Mouse (Mus musculus) neural tube, embryonic 12.5 days (tissue): ENCODE data around the gene Mcam. TPM values are rescaled to one million over a fixed set of nuclear protein-coding genes. Genes with fewer than 3 reads are reported as not detected.
A peak's percentile ranks its signal among the peaks of the same experiment; 100 is the strongest.

Source experiments
- ATAC-seq: fragments of 200-750 bp; cut with Nextera tagmentation; 2 replicates; pipeline ENCODE4 v1.8.0; 2017; ENCODE audit warnings: low read depth, mild to moderate bottlenecking, moderate TSS enrichment, moderate library complexity; ENCODE audit not compliant: low FRiP score
- H3K27ac ChIP-seq: fragments of 300-500 bp; sonication (generic); 2 replicates; pipeline ENCODE4 v1.5.1; 2016
- H3K27me3 ChIP-seq: fragments of 300-500 bp; sonication (generic); replicated peaks from 2 replicates; pipeline ENCODE4 v1.6.1; 2016; ENCODE audit warnings: mild to moderate bottlenecking
- H3K36me3 ChIP-seq: fragments of 300-500 bp; sonication (generic); 2 replicates; pipeline ENCODE4 v1.6.1; 2016; ENCODE audit warnings: mild to moderate bottlenecking
- H3K4me1 ChIP-seq: fragments of 300-500 bp; sonication (generic); 2 replicates; pipeline ENCODE4 v1.6.1; 2016
- H3K4me2 ChIP-seq: fragments of 300-500 bp; sonication (generic); replicated peaks from 2 replicates; pipeline ENCODE4 v1.6.1; 2016; ENCODE audit warnings: mild to moderate bottlenecking
- H3K4me3 ChIP-seq: fragments of 300-500 bp; sonication (generic); 2 replicates; pipeline ENCODE4 v1.5.1; 2016
- H3K9ac ChIP-seq: fragments of 300-500 bp; sonication (generic); 2 replicates; pipeline ENCODE4 v1.6.1; 2016; ENCODE audit warnings: mild to moderate bottlenecking
- H3K9me3 ChIP-seq: fragments of 300-500 bp; sonication (generic); 2 replicates; pipeline ENCODE4 v1.6.1; 2016; ENCODE audit warnings: mild to moderate bottlenecking
- WGBS: fragments of 180-500 bp; shearing (Covaris S2); methylation state at CpG from one replicate; pipeline ENCODE4 v1.1.7; 2016; 5-methylcytosine and 5-hydroxymethylcytosine counted together
- polyA plus RNA-seq: library from polyadenylated mRNA; unstranded; fragments of >200 nt; fragmentation: Nextera tagmentation; extraction: Ambion mirVana; gene quantifications from 2 replicates; pipeline ENCODE4 v1.2.1, GENCODE M21; 2016

The Mcam gene
- polyA plus RNA-seq, 1 experiment from 2014 or later: 19.4 TPM

GRCm38 (mm10) chr9:44130034-44130433 is 4.2 kb upstream of the Mcam start:
- under 1% methylated on average over 27 of the region's 27 CpGs for WGBS
- Histone ChIP-seq H3K4me1 (peaks cover 46% of the 10 kb centered on the region), H3K4me3 (peak overlapping the region; percentile 34)

GRCm38 (mm10) chr9:44130581-44131275 is 3.5 kb upstream of the Mcam start:
- H3K27ac ChIP-seq: no peak overlapping the region
- H3K9me3 ChIP-seq: no peaks in the 10 kb centered on the region
- H3K4me1 ChIP-seq: peaks cover 53% of the 10 kb centered on the region
- peak overlapping the region; percentile 34; the same call in 1 of the 2 replicates for H3K4me3 ChIP-seq
- WGBS: 15% methylated on average over 19 of the region's 19 CpGs
- H3K27me3 ChIP-seq: peaks cover 50% of the 10 kb centered on the region
- ATAC-seq: peak; percentile 23; the same call in 1 of the 2 replicates
- H3K9ac ChIP-seq: peak overlapping the region; percentile 53; the same call in 1 of the 2 replicates
- peak overlapping the region; percentile 75 for H3K4me2 ChIP-seq
- H3K36me3 ChIP-seq: no peaks in the 10 kb centered on the region

More at GRCm38 (mm10) chr9:44130034-44130433, 4.2 kb upstream of the Mcam start:
- Histone ChIP-seq H3K36me3 (no peaks in the 10 kb centered on the region), H3K9ac (peak overlapping the region; percentile 53), H3K4me2 (peak overlapping the region; percentile 75), H3K27ac (no peak overlapping the region), H3K27me3 (peaks cover 44% of the 10 kb centered on the region), H3K9me3 (no peaks in the 10 kb centered on the region)
- ATAC-seq: peak; percentile 62; the same call in 1 of the 2 replicates

DNA sequence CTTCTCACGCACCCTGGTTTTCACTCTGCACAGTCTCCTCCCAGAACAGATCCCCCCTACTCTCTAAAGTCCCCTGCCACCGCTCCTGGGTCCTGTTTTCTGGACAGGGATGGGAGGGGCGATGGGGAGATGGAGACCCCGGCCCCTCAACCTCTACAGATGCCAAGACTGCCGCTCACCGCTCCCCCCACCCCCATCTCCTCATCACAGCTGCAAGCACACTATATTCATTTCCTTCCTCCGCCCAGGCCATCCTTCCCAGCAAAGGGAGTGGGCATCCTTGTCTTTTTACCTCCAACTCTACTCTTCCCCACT is 3.0 kb upstream of the Mcam start:
- peaks cover 56% of the 10 kb centered on the region for H3K27me3 ChIP-seq
- H3K36me3 ChIP-seq: no peaks in the 10 kb centered on the region
- 50% methylated on average over 7 of the region's 7 CpGs for WGBS
- H3K9me3 ChIP-seq: no peaks in the 10 kb centered on the region
- peaks cover 56% of the 10 kb centered on the region for H3K4me1 ChIP-seq
- no peak for ATAC-seq
- no peak overlapping the region for H3K4me3 ChIP-seq
- H3K4me2 ChIP-seq: peak overlapping the region; percentile 75
- no peak overlapping the region for H3K9ac ChIP-seq
- H3K27ac ChIP-seq: no peak overlapping the region

GRCm38 (mm10) chr9:44132200-44132599 is 2.1 kb upstream of the Mcam start:
- Histone ChIP-seq H3K4me2 (no peak overlapping the region), H3K9ac (no peak overlapping the region), H3K27ac (no peak overlapping the region), H3K27me3 (peaks cover 64% of the 10 kb centered on the region), H3K9me3 (no peaks in the 10 kb centered on the region), H3K4me3 (no peak overlapping the region), H3K4me1 (peaks cover 52% of the 10 kb centered on the region), H3K36me3 (no peaks in the 10 kb centered on the region)
- ATAC-seq: no peak
- 67% methylated on average over 5 of the region's 5 CpGs for WGBS

- no peaks in the 10 kb centered on the region for H3K36me3 ChIP-seq
- H3K27me3 ChIP-seq: peaks cover 64% of the 10 kb centered on the region
- ATAC-seq: no peak
- no peak overlapping the region; the same call in none of the 2 replicates for H3K4me3 ChIP-seq
- H3K27ac ChIP-seq: no peak overlapping the region
- H3K9me3 ChIP-seq: no peaks in the 10 kb centered on the region
- H3K4me2 ChIP-seq: peak overlapping the region; percentile 93
- 0 out of 2 replicates have a peak overlapping the region, but pooled peaks have one; percentile 29 for H3K9ac ChIP-seq
- WGBS: 15% methylated on average over 2 of the region's 2 CpGs
- peaks cover 52% of the 10 kb centered on the region for H3K4me1 ChIP-seq
Observed at GRCm38 (mm10) chr9:44133287-44133686, 982 bp upstream of the Mcam start.

DNA sequence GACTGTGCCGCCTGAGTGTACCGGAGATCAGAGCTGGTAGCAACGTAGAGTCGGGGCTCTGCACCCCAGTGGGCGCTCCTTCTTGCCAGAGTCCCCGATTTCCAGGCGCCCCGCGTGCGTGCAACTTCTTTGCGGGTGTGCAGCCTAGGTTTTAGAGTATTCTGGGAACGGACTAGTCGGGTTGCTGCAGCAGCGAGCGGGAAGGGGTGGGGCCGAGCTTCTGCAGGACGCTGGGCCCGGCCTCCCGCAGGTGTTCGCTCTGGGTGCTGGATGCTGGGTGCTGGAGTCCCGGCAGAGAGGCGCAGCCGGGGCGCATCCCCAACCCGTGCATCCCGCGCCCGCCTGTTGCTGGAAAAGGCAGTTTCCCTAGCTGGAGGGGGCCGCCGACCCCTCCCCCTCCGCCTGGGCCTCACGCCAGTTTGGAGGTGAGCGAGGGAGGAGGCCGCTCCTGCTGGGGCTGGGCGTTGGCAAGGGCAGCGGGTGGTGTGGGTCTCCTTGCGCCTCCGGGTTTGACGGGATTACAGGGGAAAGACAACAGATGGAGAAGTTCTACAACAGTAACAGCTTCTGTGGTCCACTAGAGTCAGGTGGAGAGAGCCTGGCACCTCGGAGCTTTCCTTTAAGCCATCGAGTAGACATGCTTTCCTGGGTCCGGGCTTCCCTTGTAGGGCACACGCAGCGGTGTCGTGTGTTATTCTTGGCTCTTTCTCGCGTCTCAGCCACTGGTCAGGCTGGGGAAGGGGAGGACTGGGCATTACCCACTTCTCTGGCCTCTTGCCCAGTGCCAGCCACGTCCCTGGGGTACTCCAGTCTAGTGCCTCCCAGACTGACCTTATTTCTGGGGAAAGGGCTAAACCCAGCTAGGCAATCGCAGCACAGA is 822 bp downstream of the Mcam start:
- Histone ChIP-seq H3K9ac (peak overlapping the region; percentile 56), H3K27me3 (peaks cover 64% of the 10 kb centered on the region), H3K4me3 (peak overlapping the region; percentile 44), H3K4me2 (peak overlapping the region; percentile 93), H3K4me1 (peaks cover 45% of the 10 kb centered on the region), H3K27ac (no peak overlapping the region), H3K36me3 (peaks cover 3% of the 10 kb centered on the region; the same call in 1 of the 2 replicates), H3K9me3 (no peaks in the 10 kb centered on the region)
- WGBS: 3% methylated on average over 49 of the region's 49 CpGs
- 0 out of 2 replicates have a peak, but pooled peaks have one; percentile 17 for ATAC-seq

DNA sequence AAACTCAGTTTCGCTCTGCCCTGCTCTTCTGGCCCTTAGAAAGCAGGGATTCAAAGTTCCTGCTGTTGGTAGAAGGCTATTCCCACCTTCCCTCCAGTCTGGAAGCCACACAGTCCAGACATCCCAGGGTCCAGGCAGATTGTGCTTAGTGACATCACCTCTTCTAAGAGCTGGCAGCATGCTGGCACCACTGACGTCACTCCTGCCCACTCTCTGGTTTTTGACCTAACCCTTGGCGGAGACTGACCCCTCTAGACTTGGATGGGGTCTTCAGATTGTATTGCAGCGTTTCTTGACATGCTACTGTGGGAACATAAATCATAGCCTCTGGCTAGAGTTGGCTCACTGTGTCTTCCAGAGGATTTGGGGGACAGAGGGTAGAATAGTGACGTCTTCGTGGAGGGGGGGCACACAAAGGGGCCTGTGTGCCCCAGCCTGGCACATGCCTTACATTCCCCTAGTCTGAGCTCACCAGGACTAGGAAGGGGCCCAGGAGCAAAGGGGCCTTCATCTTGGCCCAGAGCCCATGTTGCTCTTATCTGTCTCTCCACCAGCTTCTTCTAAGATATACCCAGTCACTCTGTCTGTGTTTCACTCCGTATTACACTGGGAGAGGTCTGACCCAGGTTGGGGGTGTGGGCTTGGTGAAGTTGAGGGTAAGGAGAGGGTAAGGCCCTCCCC is 1.6 kb downstream of the Mcam start:
- Histone ChIP-seq H3K4me3 (peak overlapping the region; percentile 44), H3K9ac (peak overlapping the region; percentile 56; the same call in 1 of the 2 replicates), H3K4me2 (peak overlapping the region; percentile 93), H3K9me3 (no peaks in the 10 kb centered on the region), H3K27ac (no peak overlapping the region), H3K36me3 (peaks cover 8% of the 10 kb centered on the region), H3K4me1 (peaks cover 37% of the 10 kb centered on the region), H3K27me3 (peaks cover 61% of the 10 kb centered on the region)
- 58% methylated on average over 7 of the region's 7 CpGs for WGBS
- 0 out of 2 replicates have a peak, but pooled peaks have one; percentile 18 for ATAC-seq

DNA sequence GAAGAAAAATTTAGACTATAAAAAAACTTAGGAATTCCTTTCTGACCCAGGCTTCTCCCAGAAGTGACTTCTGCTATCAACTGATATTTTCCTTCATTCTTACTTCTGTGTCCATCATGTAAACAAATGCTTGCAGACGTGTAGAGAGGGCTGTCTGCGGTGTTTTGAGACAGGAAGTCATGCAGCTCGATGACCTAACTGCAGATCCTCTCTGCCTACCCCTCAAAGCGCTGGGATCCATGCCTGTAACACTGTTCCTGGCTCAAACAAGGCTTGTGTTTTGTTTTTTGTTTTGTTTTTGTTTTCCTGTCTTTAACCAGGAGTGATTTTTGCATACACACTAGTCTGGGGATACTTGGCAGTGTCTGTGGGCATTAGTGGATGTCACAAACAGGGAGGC is 3.6 kb downstream of the Mcam start:
- Histone ChIP-seq H3K27ac (no peak overlapping the region), H3K27me3 (peaks cover 43% of the 10 kb centered on the region), H3K9ac (no peak overlapping the region), H3K4me1 (peaks cover 31% of the 10 kb centered on the region), H3K36me3 (peaks cover 14% of the 10 kb centered on the region), H3K4me3 (no peak overlapping the region), H3K4me2 (no peak overlapping the region), H3K9me3 (no peaks in the 10 kb centered on the region)
- no peak for ATAC-seq
- 84% methylated on average over 4 of the region's 4 CpGs for WGBS

DNA sequence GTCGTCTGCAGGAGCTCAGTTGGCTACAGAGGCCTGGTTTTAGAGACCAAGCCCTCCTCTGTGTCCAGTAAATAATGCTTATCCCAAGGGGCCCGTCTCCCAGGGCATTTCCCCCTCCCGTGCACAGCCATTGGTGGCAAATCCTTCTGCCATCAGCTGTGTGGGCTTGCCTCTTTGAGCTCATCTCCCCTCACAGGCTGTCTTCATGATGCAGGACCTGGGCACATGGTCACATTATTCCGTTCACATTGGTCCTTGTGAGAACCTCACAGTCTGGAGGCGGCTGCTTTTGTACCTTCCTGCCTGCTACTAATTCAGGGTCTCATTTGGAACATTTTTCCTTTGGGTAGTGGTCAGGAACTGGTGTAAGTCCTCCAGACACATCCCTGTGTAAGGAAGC is 7.7 kb downstream of the Mcam start:
- no peak overlapping the region for H3K4me2 ChIP-seq
- no peak overlapping the region for H3K9ac ChIP-seq
- 0 out of 2 replicates have a peak, but pooled peaks cover 1% of the 10 kb centered on the region for H3K27me3 ChIP-seq
- peaks cover 43% of the 10 kb centered on the region for H3K36me3 ChIP-seq
- no peak overlapping the region for H3K4me3 ChIP-seq
- no peak overlapping the region for H3K27ac ChIP-seq
- WGBS: 70% methylated on average over 5 of the region's 5 CpGs
- H3K4me1 ChIP-seq: no peaks in the 10 kb centered on the region
- H3K9me3 ChIP-seq: no peaks in the 10 kb centered on the region
- ATAC-seq: no peak

DNA sequence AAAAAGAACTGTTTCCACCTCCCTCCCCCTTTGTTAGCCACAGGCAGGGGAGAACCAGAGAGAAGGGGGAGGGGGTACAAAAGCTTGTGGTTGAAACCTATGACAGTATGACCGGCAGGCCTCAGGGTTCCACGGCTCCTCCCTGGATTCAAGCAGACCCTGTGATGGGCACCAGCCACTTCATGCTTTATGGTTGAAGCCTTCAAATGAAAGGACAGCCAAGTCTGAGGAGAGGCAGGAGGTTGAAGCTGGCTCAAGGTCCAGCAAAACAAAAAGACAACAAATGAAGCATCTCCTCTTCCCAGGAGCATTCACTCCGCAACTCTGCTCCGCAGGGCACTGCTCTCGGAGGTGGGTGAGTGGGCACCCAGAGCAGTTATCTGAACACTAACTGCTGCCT is 9.2 kb downstream of the Mcam start:
- H3K9me3 ChIP-seq: no peaks in the 10 kb centered on the region
- no peaks in the 10 kb centered on the region for H3K27me3 ChIP-seq
- 88% methylated on average over 5 of the region's 5 CpGs for WGBS
- H3K4me2 ChIP-seq: no peak overlapping the region
- H3K4me3 ChIP-seq: no peak overlapping the region
- H3K36me3 ChIP-seq: peaks cover 48% of the 10 kb centered on the region
- ATAC-seq: no peak
- no peak overlapping the region for H3K27ac ChIP-seq
- H3K9ac ChIP-seq: no peak overlapping the region
- H3K4me1 ChIP-seq: no peaks in the 10 kb centered on the region

DNA sequence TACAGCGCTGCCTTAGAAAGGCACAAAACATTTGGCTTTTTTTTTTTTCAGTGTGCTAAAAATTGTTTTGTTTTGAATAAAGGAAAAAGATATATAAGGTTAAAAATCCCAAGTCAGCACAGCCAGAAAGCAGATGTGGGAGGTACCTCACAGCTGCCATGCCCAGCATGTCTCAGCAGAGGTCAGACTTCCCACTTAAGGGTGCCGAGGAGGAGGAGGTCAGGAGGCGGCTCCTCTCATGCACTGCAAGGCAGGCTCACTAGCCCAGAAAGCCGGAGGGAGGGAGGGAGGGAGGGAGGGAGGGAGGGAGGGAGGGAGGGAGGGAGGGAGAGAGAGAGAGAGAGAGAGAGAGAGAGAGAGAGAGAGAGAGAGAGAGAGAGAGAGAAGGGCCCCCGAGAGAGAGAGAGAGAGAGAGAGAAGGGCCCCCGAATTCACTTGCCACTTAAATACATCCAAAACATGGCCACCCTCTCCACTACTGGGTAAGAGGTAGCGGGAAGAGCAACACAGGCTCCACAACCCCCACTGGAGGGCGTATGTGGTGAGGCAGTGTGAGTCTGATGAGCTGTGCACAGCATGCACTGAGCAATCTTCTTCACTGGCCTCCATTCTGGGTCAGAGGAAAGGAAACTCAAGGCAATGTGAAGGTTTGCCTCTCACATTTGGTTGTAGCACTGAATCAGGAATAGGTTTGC is 9.9 kb downstream of the Mcam start:
- Histone ChIP-seq H3K27me3 (no peaks in the 10 kb centered on the region), H3K4me1 (no peaks in the 10 kb centered on the region), H3K36me3 (peaks cover 53% of the 10 kb centered on the region), H3K9ac (no peak overlapping the region), H3K27ac (no peak overlapping the region), H3K9me3 (no peaks in the 10 kb centered on the region), H3K4me2 (no peak overlapping the region), H3K4me3 (no peak overlapping the region)
- 29% methylated on average over 7 of the region's 8 CpGs for WGBS
- no peak for ATAC-seq
